ENCODE assay signal across 13 mouse cellular contexts in the genomic region with DNA sequence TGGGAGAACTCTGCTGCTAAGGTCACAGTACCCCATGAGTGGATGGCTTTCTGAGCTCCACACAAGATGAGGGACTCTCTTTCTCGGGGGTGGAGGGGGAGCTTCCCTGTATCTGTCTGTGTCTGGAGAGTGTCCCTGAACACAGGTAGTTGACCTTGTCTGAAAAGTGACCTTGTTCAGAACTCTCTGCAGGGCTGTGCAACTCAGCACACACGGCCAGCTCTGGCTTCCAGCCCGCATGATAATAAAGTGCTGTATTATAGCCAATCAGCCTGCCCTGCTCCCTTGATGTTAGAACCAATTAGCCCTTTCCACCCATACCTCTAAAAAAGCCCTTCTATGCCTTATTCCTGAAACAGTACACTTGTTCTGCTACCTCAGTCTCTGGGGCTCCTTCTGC.
DNase-seq lines count a peak whose midpoint lies in the region; ATAC-seq and TF ChIP-seq lines count a peak whose summit lies in the region.
"Had no signal": no experiment of that assay in that cellular context is flagged by ENCODE, and none has a peak within 500 bp of the region (broad histone marks: within the 10 kb centered on the region; RNA-seq: fewer than 3 reads in every experiment).

No protein-coding gene starts in this region.

- H3K9me3 ChIP-seq in heart, embryonic 12.5 days (replicated peaks), result no peaks in the 10 kb centered on the region
- no peaks in the 10 kb centered on the region for H3K9me3 ChIP-seq in liver, postnatal 0 days (ENCODE audit: low read length)
- H3K9me3 ChIP-seq in heart, embryonic 15.5 days (replicated peaks), result no peaks in the 10 kb centered on the region
- H3K9me3 ChIP-seq: stomach, embryonic 15.5 days had no signal

- no peak for TF ChIP-seq EP300 in liver, postnatal 0 days (IDR thresholded peaks at IDR 0.05; ENCODE audit: low read depth)

- H3K27me3 ChIP-seq in heart, embryonic 12.5 days (replicated peaks), result no peaks in the 10 kb centered on the region
- H3K27me3 ChIP-seq in liver, postnatal 0 days (ENCODE audit: insufficient read depth, low read length), result no peaks in the 10 kb centered on the region
- no peaks in the 10 kb centered on the region for H3K27me3 ChIP-seq in heart, embryonic 15.5 days
- H3K27me3 ChIP-seq: stomach, embryonic 15.5 days had no signal

- intact Hi-C loops in heart, postnatal 36 days (cut with DNase I), result no loop called here

- H3K4me2 ChIP-seq in heart, embryonic 12.5 days, result peak overlapping the region; percentile 4; the same call in 1 of the 2 replicates
- no peak overlapping the region for H3K4me2 ChIP-seq in liver, postnatal 0 days (ENCODE audit: low read depth, low read length)
- H3K4me2 ChIP-seq in heart, embryonic 15.5 days, result no peak overlapping the region
- H3K4me2 ChIP-seq: stomach, embryonic 15.5 days had no signal

- peaks cover 27% of the 10 kb centered on the region for H3K4me1 ChIP-seq in heart, embryonic 12.5 days (replicated peaks)
- H3K4me1 ChIP-seq in liver, postnatal 0 days (ENCODE audit: insufficient read depth), result no peaks in the 10 kb centered on the region
- peaks cover 22% of the 10 kb centered on the region for H3K4me1 ChIP-seq in heart, embryonic 15.5 days (replicated peaks)
- H3K4me1 ChIP-seq: stomach, embryonic 15.5 days had no signal

- peak overlapping the region; percentile 70 for H3K27ac ChIP-seq in heart, embryonic 12.5 days (ENCODE audit: poor library complexity, severe bottlenecking)
- no peak overlapping the region for H3K27ac ChIP-seq in liver, postnatal 0 days (ENCODE audit: low read depth)
- peak overlapping the region; percentile 75 for H3K27ac ChIP-seq in heart, embryonic 15.5 days
- H3K27ac ChIP-seq: left cerebral cortex, adult 2 months; stomach, embryonic 15.5 days had no signal

- ATAC-seq in heart, embryonic 12.5 days (ENCODE audit: insufficient number of reproducible peaks, low FRiP score), result no peak
- ATAC-seq in liver, postnatal 0 days, result 0 out of 2 replicates have a peak, but pooled peaks have one; percentile 35
- ATAC-seq in heart, embryonic 15.5 days (replicated peaks; ENCODE audit: insufficient number of reproducible peaks, insufficient read depth, low FRiP score, low read depth), result peak; percentile 69
- ATAC-seq: inflammation-experienced regulatory T-cells, adult 6 months had no signal

- no peak overlapping the region for H3K9ac ChIP-seq in heart, embryonic 12.5 days
- no peak overlapping the region for H3K9ac ChIP-seq in liver, postnatal 0 days (replicated peaks)
- H3K9ac ChIP-seq in heart, embryonic 15.5 days, result no peak overlapping the region
- H3K9ac ChIP-seq: stomach, embryonic 15.5 days had no signal

- peak; percentile 60 to 82 for DNase-seq in adrenal gland, adult (ENCODE audit: inconsistent age in 2 of 2, low spot score in 1 of 2)
- DNase-seq in adrenal gland, adult 18-20 months (ENCODE audit: low spot score in 2 of 2), result no peak
- no peak for DNase-seq in heart, postnatal 36 days
- no peak for DNase-seq in liver, postnatal 0 days
- DNase-seq in liver, result no peak
- DNase-seq in urinary bladder, postnatal 14 days (ENCODE audit: low spot score), result no peak
- DNase-seq: lung, adult 2 months; right cerebral cortex, postnatal 25 days had no signal

- no peaks in the 10 kb centered on the region for H3K36me3 ChIP-seq in heart, embryonic 12.5 days
- H3K36me3 ChIP-seq in liver, postnatal 0 days (replicated peaks; ENCODE audit: insufficient read depth, low read length), result no peaks in the 10 kb centered on the region
- H3K36me3 ChIP-seq in heart, embryonic 15.5 days, result no peaks in the 10 kb centered on the region
- H3K36me3 ChIP-seq: stomach, embryonic 15.5 days had no signal

- no peak overlapping the region for H3K4me3 ChIP-seq in heart, embryonic 12.5 days
- no peak overlapping the region for H3K4me3 ChIP-seq in liver, postnatal 0 days (ENCODE audit: low read depth, low read length)
- no peak overlapping the region for H3K4me3 ChIP-seq in heart, embryonic 15.5 days
- H3K4me3 ChIP-seq: left cerebral cortex, adult 2 months; stomach, embryonic 15.5 days had no signal

- TF ChIP-seq CTCF in liver, postnatal 0 days (IDR thresholded peaks at IDR 0.05; ENCODE audit: low read depth), result no peak

- WGBS in heart, embryonic 12.5 days, result 29% methylated on average over 3 of the region's 3 CpGs
- WGBS in liver, postnatal 0 days (ENCODE audit: insufficient replicate concordance), result 55% methylated on average over 3 of the region's 3 CpGs
- 40% methylated on average over 3 of the region's 3 CpGs for WGBS in heart, embryonic 15.5 days

Comparison
In these comparisons a context has a peak if more than half of its experiments do, and no peak if none do; other contexts are left out.
1. DNase-seq: peak in adrenal gland, adult (2 of 2); none in adrenal gland, adult 18-20 months (0 of 2), heart, postnatal 36 days (0 of 2), liver, postnatal 0 days (single experiment), liver (single experiment) and urinary bladder, postnatal 14 days (single experiment).